Mouse (Mus musculus) cerebellum, adult (tissue): Measurements from ENCODE around the gene Galnt17.

Experiments
- ATAC-seq: cut with Nextera tagmentation; 2 replicates; pipeline ENCODE4 v1.9.2; 2017; ENCODE audit warnings: mild to moderate bottlenecking, moderate library complexity, mixed read lengths; ENCODE audit not compliant: insufficient number of reproducible peaks, low FRiP score, low TSS enrichment

Galnt17 gene

GRCm38 (mm10) chr5:130858706-130859105, 449.6 kb downstream of the Galnt17 start:
- ATAC-seq = no peak

GRCm38 (mm10) chr5:130858148-130858547, 450.1 kb downstream of the Galnt17 start:
- ATAC-seq = no peak

- ATAC-seq = no peak
Measured at GRCm38 (mm10) chr5:130854430-130854829, 453.9 kb downstream of the Galnt17 start.

GRCm38 (mm10) chr5:130853371-130853770, 454.9 kb downstream of the Galnt17 start:
- ATAC-seq = no peak; the same call in 1 of the 2 replicates

- no peak for ATAC-seq
Measured at GRCm38 (mm10) chr5:130852182-130852581, 456.1 kb downstream of the Galnt17 start.

- no peak for ATAC-seq
Measured at GRCm38 (mm10) chr5:130849610-130850009, 458.7 kb downstream of the Galnt17 start.

- no peak for ATAC-seq
Measured at GRCm38 (mm10) chr5:130848562-130848961, 459.7 kb downstream of the Galnt17 start.

- ATAC-seq = no peak
Measured at GRCm38 (mm10) chr5:130825797-130826196, 482.5 kb downstream of the Galnt17 start.
